Mouse (Mus musculus): ENCODE data around the gene Rplp0.

GRCm38 (mm10) chr5:115556217-115556616, 3.0 kb upstream of the Rplp0 start:
- TF ChIP-seq POLR2A (IDR thresholded peaks at IDR 0.05; ENCODE audit: borderline replicate concordance, extremely low read depth, insufficient read depth, insufficient read length, poor library complexity, severe bottlenecking) (no peak), CTCF (IDR thresholded peaks at IDR 0.05; ENCODE audit: borderline replicate concordance, extremely low read depth, insufficient read depth, insufficient read length) (peak; percentile 90)
